Mouse (Mus musculus) right cerebral cortex, postnatal 14 days (tissue): ENCODE measurements at regions not wholly inside any gene's neighbourhood (a gene's known extent, or its start where the extent isn't known, plus 50 kb on each side); places are given as distances from the start of the nearest gene placed in this dataset.

Experiments used
- DNase-seq: peaks from one replicate; pipeline ENCODE4 v3.0.0; 2022

DNA sequence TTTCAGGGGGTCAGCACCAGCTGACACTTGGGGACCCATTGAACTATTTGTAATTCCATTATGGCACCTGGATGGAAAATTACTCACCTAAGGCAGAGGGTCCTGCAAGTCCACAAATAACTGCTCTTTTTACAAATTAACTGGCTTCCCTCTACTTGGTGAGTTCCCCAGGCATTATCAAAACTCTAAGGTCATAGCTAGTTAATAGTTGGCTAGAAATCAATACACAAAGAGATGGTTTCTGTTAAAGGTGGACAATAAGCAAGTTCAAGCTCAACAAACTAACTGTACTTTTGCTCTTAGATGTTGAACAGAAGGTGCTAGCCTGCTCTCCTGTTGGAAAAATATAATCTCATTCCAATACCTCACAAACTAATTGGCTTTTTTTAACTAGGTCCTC, 138.7 kb upstream of the Lpp start:
- DNase-seq: no peak

DNA sequence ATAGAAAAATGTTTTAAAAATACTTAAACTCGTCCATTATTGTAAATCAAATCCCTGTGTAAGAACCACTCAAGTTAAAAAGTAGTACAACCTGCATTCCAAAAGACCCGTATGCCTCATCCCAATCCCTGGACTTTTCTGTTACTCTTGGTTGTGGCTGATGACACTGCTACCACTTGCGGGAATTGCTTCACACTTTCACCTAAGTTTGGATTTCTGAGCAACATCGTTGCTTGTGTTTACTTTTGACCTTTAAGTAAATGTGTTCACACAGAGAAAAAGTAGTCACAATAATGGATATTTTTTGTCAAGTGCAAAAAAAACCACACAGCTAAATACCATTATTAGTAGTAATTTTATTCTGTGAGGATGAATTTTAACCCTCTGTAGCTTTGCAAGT, 139.2 kb upstream of the Lpp start:
- no peak for DNase-seq

DNA sequence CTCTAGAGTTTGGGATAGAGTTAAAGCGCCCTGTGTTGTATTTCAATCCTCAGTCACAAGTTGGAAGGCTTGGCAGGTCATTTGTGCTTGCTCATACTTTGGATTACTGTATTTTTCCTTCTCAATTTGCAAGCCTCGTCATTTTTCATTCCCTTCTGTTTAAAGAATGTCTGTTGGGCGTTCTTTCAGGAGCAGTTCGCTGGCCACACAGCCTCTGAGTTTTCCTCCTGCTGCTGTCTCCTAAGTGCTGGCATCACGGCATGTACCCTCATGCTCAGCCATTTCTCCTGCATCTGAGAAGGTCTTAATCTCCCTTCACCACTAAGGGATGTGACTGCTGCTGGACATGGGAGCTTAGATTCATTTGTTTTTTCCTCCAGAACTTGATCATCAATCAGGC, 146.0 kb upstream of the Lpp start:
- DNase-seq: no peak

GRCm38 (mm10) chr16:24238075-24238555, 155.2 kb upstream of the Lpp start:
- DNase-seq: no peak

DNA sequence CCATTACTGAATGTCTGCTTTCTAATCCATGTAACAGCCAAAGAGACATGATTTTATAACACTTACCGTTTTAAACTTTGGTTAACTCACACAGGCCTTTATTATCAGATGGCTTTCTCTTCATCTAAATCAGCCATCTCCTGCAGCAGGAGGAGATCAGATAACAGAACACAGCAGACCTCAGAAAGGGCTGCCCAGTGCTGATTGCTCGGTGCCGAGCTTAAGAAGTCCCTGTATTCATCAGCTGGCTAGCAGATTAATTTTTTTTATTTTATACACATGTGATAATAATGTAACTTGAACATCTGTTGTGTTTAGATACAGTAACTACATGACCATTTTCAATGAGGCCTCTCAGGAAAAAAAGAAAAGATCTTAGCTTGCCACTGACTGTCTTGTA, 155.9 kb upstream of the Lpp start:
- no peak for DNase-seq

- no peak for DNase-seq
Measured at GRCm38 (mm10) chr16:24237013-24237412, 156.3 kb upstream of the Lpp start.

DNA sequence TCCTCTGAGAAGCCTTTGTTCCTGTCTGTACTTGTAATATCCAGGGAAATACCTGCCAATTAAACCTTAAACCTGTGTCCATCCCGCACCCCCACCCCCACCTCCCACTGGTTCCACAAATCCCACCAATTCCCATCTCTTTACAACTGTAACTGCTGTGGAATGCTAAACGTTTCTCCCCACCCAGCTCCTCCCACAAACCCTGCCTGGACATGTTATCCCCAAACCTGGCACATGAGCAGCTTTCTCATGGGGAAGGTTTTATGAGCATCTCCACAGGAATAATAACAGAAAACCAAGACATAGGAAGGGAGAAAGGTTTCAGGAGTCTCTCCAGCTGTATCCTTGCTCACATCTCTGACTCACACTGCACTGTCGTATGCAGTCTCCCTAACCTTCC, 156.8 kb upstream of the Lpp start:
- no peak for DNase-seq

DNA sequence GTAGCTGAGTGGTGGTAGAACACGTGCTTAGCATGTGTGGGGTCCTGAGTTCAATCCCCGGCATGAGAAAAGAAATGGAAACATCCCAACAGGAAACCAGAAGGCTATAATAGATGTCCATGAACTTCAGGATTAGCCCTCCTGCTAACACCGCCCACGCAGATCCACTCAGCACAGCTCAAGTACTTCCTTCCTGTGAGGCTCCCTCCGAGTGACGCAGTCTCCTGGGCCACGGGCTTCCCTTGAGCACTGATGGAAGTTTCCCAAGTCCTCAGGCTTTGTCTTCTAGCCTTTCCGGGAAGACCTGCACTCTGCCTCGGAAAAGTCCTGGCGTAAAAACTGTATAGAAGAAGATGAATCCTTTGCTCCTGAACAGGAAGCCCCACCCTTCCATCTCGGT, 158.5 kb upstream of the Lpp start:
- no peak for DNase-seq

DNA sequence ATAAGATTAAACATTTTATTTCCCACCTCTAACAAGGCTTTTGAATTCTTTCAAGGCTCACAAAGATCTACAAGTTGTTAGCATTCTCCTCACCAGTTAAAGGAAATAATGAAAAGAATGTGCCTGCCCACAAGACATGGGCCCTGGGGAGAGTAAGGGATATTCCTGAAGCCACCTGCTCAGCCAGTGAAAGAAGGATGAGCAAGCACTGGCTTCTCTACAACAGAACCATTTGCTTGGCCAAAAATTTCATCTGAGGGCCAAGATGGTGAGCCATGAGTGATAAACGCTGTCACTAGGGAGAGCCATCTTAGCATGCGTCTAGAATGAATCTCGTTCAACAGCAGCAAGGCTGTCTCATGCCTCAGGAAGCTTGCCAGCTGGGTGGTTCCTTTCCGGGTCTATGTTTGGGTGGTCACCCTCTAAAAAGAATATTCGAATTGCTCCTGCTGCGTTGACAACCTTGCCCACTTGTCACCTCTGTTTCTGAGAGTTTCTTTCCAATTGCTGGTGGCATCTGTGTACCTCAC, 161.2 kb upstream of the Lpp start:
- no peak for DNase-seq

DNA sequence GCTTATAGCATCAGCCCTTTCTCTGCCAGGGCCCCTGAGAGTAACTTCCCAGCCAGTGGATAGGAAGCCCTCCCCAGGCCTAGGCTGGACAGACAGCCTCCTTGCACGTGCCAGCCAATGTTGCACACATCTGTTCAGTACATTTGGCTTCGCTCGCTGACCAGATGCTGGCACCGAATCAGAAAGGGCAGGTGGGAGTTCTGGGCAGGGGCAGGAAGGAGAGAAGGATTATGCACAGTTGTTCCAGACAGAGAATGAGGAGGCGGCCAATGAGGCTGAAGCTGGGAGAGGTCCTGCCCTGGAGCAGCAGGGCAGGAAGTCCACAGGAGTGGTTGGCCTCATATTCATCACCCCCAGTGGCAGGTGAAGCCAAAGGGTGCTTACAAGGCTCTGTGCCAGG, 161.8 kb upstream of the Lpp start:
- no peak for DNase-seq

GRCm38 (mm10) chr16:24229002-24229607, 164.2 kb upstream of the Lpp start:
- DNase-seq: no peak

DNA sequence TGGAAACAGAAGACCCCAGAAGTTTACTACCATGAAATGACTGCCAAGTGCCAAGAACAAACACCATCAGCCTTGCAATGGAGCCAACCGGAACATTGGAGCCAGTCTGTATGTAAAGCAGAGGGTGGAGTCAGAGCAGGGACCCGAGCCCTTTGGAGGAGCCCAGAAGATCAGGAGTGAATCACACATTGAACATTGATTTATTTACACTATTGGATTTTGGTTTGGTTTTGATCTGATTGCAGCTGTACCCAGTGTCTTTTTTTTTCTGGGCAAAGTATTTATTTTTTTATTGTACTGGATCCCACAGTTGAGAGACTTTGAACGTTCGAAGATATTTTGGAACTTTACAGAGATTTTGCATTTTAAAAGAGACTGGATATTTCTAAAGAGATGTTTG, 167.4 kb upstream of the Lpp start:
- DNase-seq: no peak

GRCm38 (mm10) chr16:24225090-24225489, 168.2 kb upstream of the Lpp start:
- DNase-seq: no peak

GRCm38 (mm10) chr16:24223901-24224300, 169.4 kb upstream of the Lpp start:
- DNase-seq: no peak

DNA sequence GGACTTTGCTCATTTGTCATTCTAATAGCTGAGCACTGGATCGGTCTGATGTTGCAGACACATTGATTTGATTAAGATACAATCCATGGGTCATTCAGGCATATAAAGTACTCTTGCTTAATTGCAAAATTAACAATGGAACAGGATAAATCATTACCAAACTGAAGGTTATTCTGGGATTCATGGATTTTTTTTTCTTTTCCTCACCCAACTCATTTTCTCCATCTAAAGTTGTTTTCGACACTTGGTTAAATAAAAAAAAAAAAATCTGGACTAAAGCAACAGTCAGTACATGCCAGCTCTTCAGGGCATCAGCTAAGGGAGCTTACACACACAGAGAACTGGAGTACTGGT, 169.8 kb upstream of the Lpp start:
- DNase-seq: no peak

GRCm38 (mm10) chr16:24222759-24223526, 170.4 kb upstream of the Lpp start:
- DNase-seq: no peak

DNA sequence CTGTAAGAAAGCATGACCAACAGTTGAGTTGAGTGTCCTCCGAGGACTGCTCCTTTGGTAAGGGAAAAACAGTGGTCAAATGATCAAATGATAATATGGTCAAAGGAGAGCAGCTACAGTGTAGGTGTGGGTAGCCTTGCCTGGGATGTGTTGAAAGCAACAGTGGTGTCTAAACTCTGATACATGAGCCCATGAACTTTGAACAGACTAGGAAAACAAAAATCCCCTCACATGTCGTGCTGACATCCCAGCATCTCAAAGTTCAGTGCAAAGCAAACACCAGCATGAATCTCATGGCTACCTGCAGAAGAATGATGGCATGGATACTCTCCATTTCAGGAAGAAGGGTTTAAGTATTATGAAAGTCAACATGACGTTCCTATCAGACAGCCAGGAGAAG, 171.3 kb upstream of the Lpp start:
- no peak for DNase-seq

GRCm38 (mm10) chr16:24220613-24221012, 172.7 kb upstream of the Lpp start:
- DNase-seq: no peak

DNA sequence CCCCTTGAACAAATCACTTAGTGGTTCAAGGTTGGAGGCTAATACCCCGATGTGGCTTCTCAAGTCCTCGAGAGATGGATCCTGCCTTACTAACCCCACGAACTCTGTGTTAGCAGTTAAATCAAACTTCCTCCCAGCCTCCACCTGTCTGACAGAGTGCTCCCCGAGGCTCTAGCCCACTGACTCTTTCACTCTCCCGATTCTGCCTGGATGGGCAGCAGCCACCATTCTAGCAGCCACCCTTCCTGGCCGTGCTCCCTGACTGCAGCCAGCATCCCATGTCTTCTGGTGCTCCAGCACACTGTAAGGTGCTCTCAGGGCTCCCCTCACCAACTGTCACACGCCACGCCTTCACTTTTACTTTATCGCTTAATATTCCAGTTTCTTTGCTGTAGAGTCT, 173.6 kb upstream of the Lpp start:
- DNase-seq: no peak

- no peak for DNase-seq
Measured at GRCm38 (mm10) chr16:24218850-24219185, 174.5 kb upstream of the Lpp start.

- no peak for DNase-seq
Measured at GRCm38 (mm10) chr16:24218162-24218849, 175.0 kb upstream of the Lpp start.

- no peak for DNase-seq
Measured at GRCm38 (mm10) chr16:24216828-24217227, 176.5 kb upstream of the Lpp start.

GRCm38 (mm10) chr16:24215353-24215752, 178.0 kb upstream of the Lpp start:
- no peak for DNase-seq

DNA sequence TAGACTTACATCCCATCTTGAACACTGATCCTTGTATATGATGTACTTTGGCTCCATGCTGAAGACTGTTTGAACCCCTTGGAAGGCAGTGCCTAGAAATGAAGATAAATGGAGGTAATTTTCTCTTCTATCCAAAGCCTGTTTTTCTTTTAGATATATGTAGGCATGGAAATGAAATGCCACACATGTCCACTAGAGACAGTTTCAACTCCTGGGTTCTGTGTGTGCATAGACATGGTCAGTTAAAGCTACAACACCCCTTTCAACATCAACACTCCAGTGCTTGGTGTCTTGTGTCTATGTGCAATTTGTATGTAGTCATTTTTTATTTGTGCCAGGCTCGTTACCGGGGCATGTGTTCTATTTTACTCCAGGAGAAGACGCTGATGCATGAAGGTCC, 179.7 kb upstream of the Lpp start:
- no peak for DNase-seq
